Mouse (Mus musculus): Measurements from ENCODE around the gene Nrxn2. TPM values are rescaled to one million over a fixed set of nuclear protein-coding genes. Genes with fewer than 3 reads are reported as not detected.

Nrxn2 gene
- polyA plus RNA-seq, 1 experiment from 2014 or later: 0.50 TPM

GRCm38 (mm10) chr19:6398447-6399284 lies 19.9 kb upstream of the Nrxn2 start:
- no peaks in the 10 kb centered on the region for H3K36me3 ChIP-seq (ENCODE audit: control insufficient read depth, insufficient read depth)
- peak; percentile 37 for ATAC-seq (ENCODE audit: low read depth)
- under 1% methylated on average over 39 of the region's 39 CpGs for WGBS (ENCODE audit: insufficient replicate concordance)
- H3K4me3 ChIP-seq (ENCODE audit: low read depth, low read length): peak overlapping the region; percentile 58
- H3K27me3 ChIP-seq (ENCODE audit: control insufficient read depth, insufficient read depth, low read depth, low read length): peaks cover 36% of the 10 kb centered on the region
- H3K9me3 ChIP-seq (replicated peaks; ENCODE audit: control insufficient read depth, low read length): no peaks in the 10 kb centered on the region
- H3K27ac ChIP-seq (ENCODE audit: low read length): peak overlapping the region; percentile 73
- peaks cover 7% of the 10 kb centered on the region for H3K4me1 ChIP-seq (ENCODE audit: control insufficient read depth, low read depth, low read length)
- peak overlapping the region; percentile 51 for H3K9ac ChIP-seq (ENCODE audit: low read depth, low read length)
- peak overlapping the region; percentile 80 for H3K4me2 ChIP-seq (ENCODE audit: low read depth, low read length)

- Histone ChIP-seq H3K27ac (ENCODE audit: low read length) (peak within 1 kb of the TSS; percentile 73), H3K4me3 (ENCODE audit: low read depth, low read length) (peak within 1 kb of the TSS; percentile 58), H3K9ac (ENCODE audit: low read depth, low read length) (peak within 1 kb of the TSS; percentile 51), H3K4me2 (ENCODE audit: low read depth, low read length) (peak within 1 kb of the TSS; percentile 80), H3K9me3 (replicated peaks; ENCODE audit: control insufficient read depth, low read length) (no peaks in the 10 kb centered on the region), H3K4me1 (ENCODE audit: control insufficient read depth, low read depth, low read length) (peaks cover 7% of the 10 kb centered on the region), H3K27me3 (ENCODE audit: control insufficient read depth, insufficient read depth, low read depth, low read length) (peaks cover 36% of the 10 kb centered on the region), H3K36me3 (ENCODE audit: control insufficient read depth, insufficient read depth) (no peaks in the 10 kb centered on the region)
- peak; percentile 23; the same call in 1 of the 2 replicates for ATAC-seq (ENCODE audit: low read depth)
- WGBS (ENCODE audit: insufficient replicate concordance): under 1% methylated on average over 75 of the region's 87 CpGs
Observed at GRCm38 (mm10) chr19:6399285-6400095, 19.0 kb upstream of the Nrxn2 start, which contains the start of gene Rasgrp2. TSS of gene Rasgrp2 (plus strand) at chr19:6399340.

- WGBS (ENCODE audit: insufficient replicate concordance): 2% methylated on average over 29 of the region's 29 CpGs
- Histone ChIP-seq H3K9me3 (replicated peaks; ENCODE audit: control insufficient read depth, low read length) (no peaks in the 10 kb centered on the region), H3K9ac (ENCODE audit: low read depth, low read length) (peak overlapping the region; percentile 51), H3K27ac (ENCODE audit: low read length) (peak overlapping the region; percentile 74), H3K36me3 (ENCODE audit: control insufficient read depth, insufficient read depth) (no peaks in the 10 kb centered on the region), H3K4me3 (ENCODE audit: low read depth, low read length) (peak overlapping the region; percentile 58), H3K4me2 (ENCODE audit: low read depth, low read length) (peak overlapping the region; percentile 80), H3K27me3 (ENCODE audit: control insufficient read depth, insufficient read depth, low read depth, low read length) (peaks cover 36% of the 10 kb centered on the region), H3K4me1 (ENCODE audit: control insufficient read depth, low read depth, low read length) (peaks cover 7% of the 10 kb centered on the region)
- ATAC-seq (ENCODE audit: low read depth): no peak
Observed at GRCm38 (mm10) chr19:6400096-6401086, 18.1 kb upstream of the Nrxn2 start.

- Histone ChIP-seq H3K27me3 (ENCODE audit: control insufficient read depth, insufficient read depth, low read depth, low read length) (peaks cover 36% of the 10 kb centered on the region), H3K36me3 (ENCODE audit: control insufficient read depth, insufficient read depth) (no peaks in the 10 kb centered on the region), H3K9me3 (replicated peaks; ENCODE audit: control insufficient read depth, low read length) (no peaks in the 10 kb centered on the region), H3K4me3 (ENCODE audit: low read depth, low read length) (peak overlapping the region; percentile 58), H3K27ac (ENCODE audit: low read length) (peak overlapping the region; percentile 74), H3K4me1 (ENCODE audit: control insufficient read depth, low read depth, low read length) (peaks cover 7% of the 10 kb centered on the region), H3K9ac (ENCODE audit: low read depth, low read length) (peak overlapping the region; percentile 30; the same call in 1 of the 2 replicates), H3K4me2 (ENCODE audit: low read depth, low read length) (peak overlapping the region; percentile 80)
- 0% methylated on average over 32 of the region's 32 CpGs for WGBS (ENCODE audit: insufficient replicate concordance)
- peak; percentile 54 for ATAC-seq (ENCODE audit: low read depth)
Observed at GRCm38 (mm10) chr19:6401131-6401815, 17.3 kb upstream of the Nrxn2 start.

GRCm38 (mm10) chr19:6401951-6402350 lies 16.6 kb upstream of the Nrxn2 start:
- H3K27me3 ChIP-seq (ENCODE audit: control insufficient read depth, insufficient read depth, low read depth, low read length): peaks cover 36% of the 10 kb centered on the region
- H3K4me1 ChIP-seq (ENCODE audit: control insufficient read depth, low read depth, low read length): peaks cover 7% of the 10 kb centered on the region
- peak overlapping the region; percentile 70; the same call in 1 of the 2 replicates for H3K27ac ChIP-seq (ENCODE audit: low read length)
- peak; percentile 32 for ATAC-seq (ENCODE audit: low read depth)
- H3K4me3 ChIP-seq (ENCODE audit: low read depth, low read length): peak overlapping the region; percentile 58
- H3K9me3 ChIP-seq (replicated peaks; ENCODE audit: control insufficient read depth, low read length): no peaks in the 10 kb centered on the region
- H3K9ac ChIP-seq (ENCODE audit: low read depth, low read length): peak overlapping the region; percentile 30; the same call in 1 of the 2 replicates
- no peaks in the 10 kb centered on the region for H3K36me3 ChIP-seq (ENCODE audit: control insufficient read depth, insufficient read depth)
- under 1% methylated on average over 9 of the region's 9 CpGs for WGBS (ENCODE audit: insufficient replicate concordance)
- H3K4me2 ChIP-seq (ENCODE audit: low read depth, low read length): peak overlapping the region; percentile 80

- Histone ChIP-seq H3K9ac (ENCODE audit: low read depth, low read length) (no peak overlapping the region), H3K36me3 (ENCODE audit: control insufficient read depth, insufficient read depth) (no peaks in the 10 kb centered on the region), H3K4me3 (ENCODE audit: low read depth, low read length) (no peak overlapping the region), H3K27ac (ENCODE audit: low read length) (no peak overlapping the region), H3K9me3 (replicated peaks; ENCODE audit: control insufficient read depth, low read length) (no peaks in the 10 kb centered on the region), H3K4me2 (ENCODE audit: low read depth, low read length) (no peak overlapping the region), H3K27me3 (ENCODE audit: control insufficient read depth, insufficient read depth, low read depth, low read length) (peaks cover 28% of the 10 kb centered on the region), H3K4me1 (ENCODE audit: control insufficient read depth, low read depth, low read length) (peaks cover 7% of the 10 kb centered on the region)
- no peak for ATAC-seq (ENCODE audit: low read depth)
- WGBS (ENCODE audit: insufficient replicate concordance): 75% methylated on average over 10 of the region's 10 CpGs
Observed at GRCm38 (mm10) chr19:6403869-6404268, 14.7 kb upstream of the Nrxn2 start.

GRCm38 (mm10) chr19:6405433-6405832 lies 13.1 kb upstream of the Nrxn2 start:
- 72% methylated on average over 10 of the region's 10 CpGs for WGBS (ENCODE audit: insufficient replicate concordance)
- H3K9me3 ChIP-seq (replicated peaks; ENCODE audit: control insufficient read depth, low read length): no peaks in the 10 kb centered on the region
- no peak overlapping the region for H3K4me3 ChIP-seq (ENCODE audit: low read depth, low read length)
- no peak overlapping the region for H3K9ac ChIP-seq (ENCODE audit: low read depth, low read length)
- ATAC-seq (ENCODE audit: low read depth): no peak
- peaks cover 3% of the 10 kb centered on the region for H3K4me1 ChIP-seq (ENCODE audit: control insufficient read depth, low read depth, low read length)
- no peaks in the 10 kb centered on the region for H3K36me3 ChIP-seq (ENCODE audit: control insufficient read depth, insufficient read depth)
- no peak overlapping the region for H3K4me2 ChIP-seq (ENCODE audit: low read depth, low read length)
- no peak overlapping the region for H3K27ac ChIP-seq (ENCODE audit: low read length)
- H3K27me3 ChIP-seq (ENCODE audit: control insufficient read depth, insufficient read depth, low read depth, low read length): peaks cover 13% of the 10 kb centered on the region

- Histone ChIP-seq H3K4me1 (ENCODE audit: control insufficient read depth, low read depth, low read length) (peaks cover 3% of the 10 kb centered on the region; the same call in 1 of the 2 replicates), H3K4me2 (ENCODE audit: low read depth, low read length) (no peak overlapping the region), H3K4me3 (ENCODE audit: low read depth, low read length) (no peak overlapping the region), H3K36me3 (ENCODE audit: control insufficient read depth, insufficient read depth) (no peaks in the 10 kb centered on the region), H3K9ac (ENCODE audit: low read depth, low read length) (no peak overlapping the region), H3K9me3 (replicated peaks; ENCODE audit: control insufficient read depth, low read length) (no peaks in the 10 kb centered on the region), H3K27me3 (ENCODE audit: control insufficient read depth, insufficient read depth, low read depth, low read length) (no peaks in the 10 kb centered on the region), H3K27ac (ENCODE audit: low read length) (no peak overlapping the region)
- ATAC-seq (ENCODE audit: low read depth): no peak
- 70% methylated on average over 8 of the region's 8 CpGs for WGBS (ENCODE audit: insufficient replicate concordance)
Observed at GRCm38 (mm10) chr19:6407109-6407508, 11.4 kb upstream of the Nrxn2 start.

Data from liver, embryonic 16.5 days (tissue).